Mouse (Mus musculus): ENCODE measurements around the gene Lysmd4. TPM values are rescaled to one million over a fixed set of nuclear protein-coding genes. Genes with fewer than 3 reads are reported as not detected.

Lysmd4 gene
- polyA plus RNA-seq, 1 experiment from 2014 or later, result 36.1 TPM

DNA sequence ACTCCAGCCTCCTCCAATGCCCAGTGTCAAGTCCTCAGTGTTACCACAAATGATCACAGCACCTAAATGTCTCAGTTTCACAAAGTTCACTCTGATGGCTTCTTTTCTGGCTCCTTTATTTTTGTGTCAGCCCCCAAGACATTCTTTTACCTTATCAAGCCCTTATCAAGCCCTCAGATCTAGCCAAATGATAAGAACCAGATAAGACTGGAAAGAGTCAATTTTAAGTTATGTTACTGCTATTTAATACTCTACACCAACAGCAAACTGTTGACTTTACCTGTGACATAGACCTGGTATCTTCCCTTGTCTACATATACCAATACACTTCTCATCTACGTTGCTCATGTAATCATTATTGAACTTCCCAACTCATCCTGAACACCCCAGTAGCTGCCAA lies 74.1 kb downstream of the Lysmd4 start:
- Histone ChIP-seq H3K27ac (replicated peaks) (no peak overlapping the region), H3K27me3 (no peaks in the 10 kb centered on the region), H3K36me3 (no peaks in the 10 kb centered on the region), H3K4me2 (replicated peaks) (no peak overlapping the region), H3K4me3 (no peak overlapping the region), H3K9me3 (no peaks in the 10 kb centered on the region), H3K9ac (replicated peaks) (no peak overlapping the region), H3K4me1 (no peaks in the 10 kb centered on the region)
- no peak for ATAC-seq (replicated peaks)
- WGBS, result 89% methylated on average over 1 of the region's 1 CpGs

DNA sequence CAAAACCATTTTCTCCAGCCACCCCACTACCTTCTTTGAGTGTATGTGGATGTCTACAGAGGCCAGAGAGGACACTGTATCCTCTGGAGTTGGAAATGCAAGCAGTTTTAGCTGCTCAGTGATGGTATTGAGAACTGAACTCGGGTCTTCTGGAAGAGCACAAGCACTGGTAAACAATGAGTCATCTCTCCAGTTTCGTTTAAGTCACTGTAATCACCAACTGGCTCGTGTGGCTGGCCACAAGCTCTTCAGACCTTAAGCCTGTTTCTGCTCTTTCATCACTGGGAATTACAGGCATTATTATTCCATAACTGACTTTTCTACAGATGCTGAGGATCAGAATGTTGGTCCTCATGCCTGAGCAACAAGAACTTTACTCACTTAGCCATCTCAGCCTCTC lies 82.6 kb downstream of the Lysmd4 start:
- no peaks in the 10 kb centered on the region for H3K9me3 ChIP-seq
- no peaks in the 10 kb centered on the region for H3K27me3 ChIP-seq
- no peak overlapping the region for H3K27ac ChIP-seq (replicated peaks)
- WGBS, result 86% methylated on average over 3 of the region's 3 CpGs
- H3K4me1 ChIP-seq, result no peaks in the 10 kb centered on the region
- H3K36me3 ChIP-seq, result no peaks in the 10 kb centered on the region
- no peak overlapping the region for H3K4me2 ChIP-seq (replicated peaks)
- no peak for ATAC-seq (replicated peaks)
- H3K4me3 ChIP-seq, result no peak overlapping the region
- H3K9ac ChIP-seq (replicated peaks), result no peak overlapping the region

DNA sequence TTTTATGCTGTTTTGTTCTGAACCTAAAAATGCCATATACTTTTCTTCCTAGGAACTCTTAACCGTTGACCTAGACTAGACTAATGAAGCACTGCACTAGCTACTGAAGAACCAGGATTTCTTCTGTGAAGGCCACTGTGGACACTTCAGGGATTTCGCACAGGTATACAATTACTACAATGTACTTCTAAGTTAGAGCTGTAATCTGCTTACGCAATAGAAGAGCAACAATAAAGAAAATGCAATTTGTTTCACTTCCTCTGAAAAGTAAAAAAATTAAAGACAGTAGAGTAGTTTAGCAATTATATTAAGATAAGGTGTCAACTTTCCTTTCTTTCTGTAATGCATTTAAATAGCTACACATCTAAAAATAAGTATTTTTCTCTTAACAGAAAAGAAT lies 84.7 kb downstream of the Lysmd4 start:
- H3K27me3 ChIP-seq, result no peaks in the 10 kb centered on the region
- H3K4me3 ChIP-seq, result no peak overlapping the region
- no peak overlapping the region for H3K9ac ChIP-seq (replicated peaks)
- no peaks in the 10 kb centered on the region for H3K9me3 ChIP-seq
- no peaks in the 10 kb centered on the region for H3K4me1 ChIP-seq
- WGBS, result 98% methylated on average over 3 of the region's 3 CpGs
- no peak overlapping the region for H3K4me2 ChIP-seq (replicated peaks)
- H3K36me3 ChIP-seq, result no peaks in the 10 kb centered on the region
- H3K27ac ChIP-seq (replicated peaks), result no peak overlapping the region
- no peak for ATAC-seq (replicated peaks)

DNA sequence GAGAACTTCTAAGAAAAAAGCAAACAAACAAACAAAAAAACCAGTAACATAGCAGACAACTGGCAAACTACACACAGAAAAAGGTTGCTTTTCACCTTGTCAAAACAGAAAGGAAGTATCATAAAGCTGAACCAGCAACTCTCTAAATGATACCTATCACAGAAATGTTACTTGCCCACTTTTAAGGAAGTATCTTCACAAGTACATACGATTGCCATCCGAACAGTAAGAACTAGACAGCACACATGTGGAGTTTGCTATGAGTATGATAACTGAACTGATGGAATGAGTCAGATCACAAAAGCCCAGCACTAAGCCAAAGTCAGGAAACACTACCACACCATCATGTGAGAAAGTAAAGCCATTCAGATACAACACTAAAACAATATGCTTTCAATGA lies 85.8 kb downstream of the Lysmd4 start:
- WGBS, result 97% methylated on average over 2 of the region's 2 CpGs
- no peak for ATAC-seq (replicated peaks)

DNA sequence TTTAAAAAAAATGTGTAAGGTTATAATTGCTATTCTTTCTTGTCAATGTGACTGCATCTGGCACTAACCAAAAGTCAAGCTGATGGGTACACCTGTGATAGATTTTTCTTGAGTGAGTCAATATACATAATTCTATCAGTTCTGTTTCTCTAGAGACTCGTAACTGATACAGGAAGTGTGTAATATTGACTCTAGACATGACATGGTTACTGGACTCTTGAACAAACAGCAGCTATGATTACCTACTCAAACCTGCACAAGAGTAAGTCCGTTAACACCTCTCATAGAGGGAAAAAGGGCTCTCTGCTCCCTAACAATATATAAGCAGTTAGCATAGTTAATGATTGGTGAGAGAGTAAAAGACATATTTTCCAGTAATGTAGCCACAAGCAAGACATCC lies 87.8 kb downstream of the Lysmd4 start:
- no peaks in the 10 kb centered on the region for H3K9me3 ChIP-seq
- H3K4me2 ChIP-seq (replicated peaks), result no peak overlapping the region
- no peaks in the 10 kb centered on the region for H3K4me1 ChIP-seq
- no peak for ATAC-seq (replicated peaks)
- H3K36me3 ChIP-seq, result no peaks in the 10 kb centered on the region
- H3K9ac ChIP-seq (replicated peaks), result no peak overlapping the region
- 89% methylated on average over 2 of the region's 2 CpGs for WGBS
- no peak overlapping the region for H3K27ac ChIP-seq (replicated peaks)
- no peak overlapping the region for H3K4me3 ChIP-seq
- no peaks in the 10 kb centered on the region for H3K27me3 ChIP-seq

More for the DNA sequence above, 85.8 kb downstream of the Lysmd4 start:
- no peaks in the 10 kb centered on the region for H3K36me3 ChIP-seq
- no peaks in the 10 kb centered on the region for H3K9me3 ChIP-seq
- no peaks in the 10 kb centered on the region for H3K27me3 ChIP-seq
- H3K9ac ChIP-seq (replicated peaks), result no peak overlapping the region
- no peak overlapping the region for H3K27ac ChIP-seq (replicated peaks)
- H3K4me3 ChIP-seq, result no peak overlapping the region
- H3K4me1 ChIP-seq, result no peaks in the 10 kb centered on the region
- H3K4me2 ChIP-seq (replicated peaks), result no peak overlapping the region

DNA sequence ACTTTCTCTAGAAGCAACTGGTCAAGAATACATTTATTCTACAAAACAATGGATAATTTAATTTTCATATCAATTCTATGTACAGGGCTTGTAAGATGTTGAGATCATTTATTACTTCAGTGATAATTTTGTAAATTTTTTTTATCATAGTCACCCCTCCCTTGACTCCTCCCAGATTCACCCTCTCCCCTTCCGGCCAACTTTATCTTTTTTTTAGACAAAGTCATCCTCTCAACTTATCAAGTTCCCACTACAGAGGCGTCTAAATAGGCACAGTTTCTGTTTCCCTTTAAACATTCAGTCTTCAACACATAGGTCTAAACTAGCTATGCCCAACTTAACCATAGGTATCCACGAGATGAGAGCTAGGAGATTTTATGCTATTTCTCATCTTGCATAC lies 90.9 kb downstream of the Lysmd4 start:
- no peaks in the 10 kb centered on the region for H3K27me3 ChIP-seq
- no peaks in the 10 kb centered on the region for H3K36me3 ChIP-seq
- WGBS, result 96% methylated on average over 3 of the region's 3 CpGs
- H3K9me3 ChIP-seq, result no peaks in the 10 kb centered on the region
- H3K9ac ChIP-seq (replicated peaks), result no peak overlapping the region
- H3K4me1 ChIP-seq, result no peaks in the 10 kb centered on the region
- H3K27ac ChIP-seq (replicated peaks), result no peak overlapping the region
- ATAC-seq (replicated peaks), result no peak
- H3K4me3 ChIP-seq, result no peak overlapping the region
- no peak overlapping the region for H3K4me2 ChIP-seq (replicated peaks)

DNA sequence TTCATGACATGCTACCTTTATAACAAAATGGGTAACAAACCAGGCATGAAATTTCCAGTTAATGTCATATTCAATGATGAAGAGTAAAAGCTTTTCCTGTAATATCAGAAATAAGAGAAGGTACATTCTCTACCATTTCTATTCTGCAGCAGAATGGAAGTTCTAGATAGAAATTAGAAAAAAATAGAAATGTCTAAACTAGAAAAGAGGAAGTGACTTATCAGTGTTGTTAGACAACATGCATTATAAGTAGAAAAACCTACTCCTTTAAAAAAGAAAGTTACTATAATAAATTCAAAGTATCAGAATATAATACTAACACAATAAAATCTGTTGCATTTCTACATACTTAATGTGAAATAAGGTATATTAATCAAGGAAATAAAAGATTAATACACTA lies 96.4 kb downstream of the Lysmd4 start:
- no peak overlapping the region for H3K4me2 ChIP-seq (replicated peaks)
- H3K4me3 ChIP-seq, result no peak overlapping the region
- no peak overlapping the region for H3K9ac ChIP-seq (replicated peaks)
- no peaks in the 10 kb centered on the region for H3K27me3 ChIP-seq
- H3K9me3 ChIP-seq, result no peaks in the 10 kb centered on the region
- no peaks in the 10 kb centered on the region for H3K36me3 ChIP-seq
- no peaks in the 10 kb centered on the region for H3K4me1 ChIP-seq
- ATAC-seq (replicated peaks), result no peak
- H3K27ac ChIP-seq (replicated peaks), result no peak overlapping the region

DNA sequence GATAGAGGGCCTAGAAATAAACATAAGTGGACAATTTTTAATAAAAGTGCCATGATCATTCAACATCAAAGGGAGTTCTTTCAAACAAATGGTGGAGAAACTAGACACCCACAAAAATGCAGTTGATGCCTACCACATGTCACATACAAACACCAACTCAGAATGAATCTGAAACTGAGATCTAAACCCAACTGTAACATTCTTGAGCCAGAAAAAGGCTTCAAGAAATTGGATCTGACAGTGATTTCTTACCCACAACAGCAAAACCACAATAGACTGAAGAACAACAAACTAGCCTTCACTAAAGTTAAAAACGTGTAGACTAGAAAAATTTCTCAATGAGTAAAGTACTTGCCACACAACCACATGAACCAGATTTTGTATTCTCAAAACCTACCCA lies 98.0 kb downstream of the Lysmd4 start:
- no peaks in the 10 kb centered on the region for H3K9me3 ChIP-seq
- H3K4me3 ChIP-seq, result no peak overlapping the region
- H3K4me1 ChIP-seq, result no peaks in the 10 kb centered on the region
- no peaks in the 10 kb centered on the region for H3K27me3 ChIP-seq
- H3K36me3 ChIP-seq, result no peaks in the 10 kb centered on the region
- WGBS, result 80% methylated on average over 1 of the region's 1 CpGs
- no peak overlapping the region for H3K27ac ChIP-seq (replicated peaks)
- H3K4me2 ChIP-seq (replicated peaks), result no peak overlapping the region
- H3K9ac ChIP-seq (replicated peaks), result no peak overlapping the region
- ATAC-seq (replicated peaks), result no peak

DNA sequence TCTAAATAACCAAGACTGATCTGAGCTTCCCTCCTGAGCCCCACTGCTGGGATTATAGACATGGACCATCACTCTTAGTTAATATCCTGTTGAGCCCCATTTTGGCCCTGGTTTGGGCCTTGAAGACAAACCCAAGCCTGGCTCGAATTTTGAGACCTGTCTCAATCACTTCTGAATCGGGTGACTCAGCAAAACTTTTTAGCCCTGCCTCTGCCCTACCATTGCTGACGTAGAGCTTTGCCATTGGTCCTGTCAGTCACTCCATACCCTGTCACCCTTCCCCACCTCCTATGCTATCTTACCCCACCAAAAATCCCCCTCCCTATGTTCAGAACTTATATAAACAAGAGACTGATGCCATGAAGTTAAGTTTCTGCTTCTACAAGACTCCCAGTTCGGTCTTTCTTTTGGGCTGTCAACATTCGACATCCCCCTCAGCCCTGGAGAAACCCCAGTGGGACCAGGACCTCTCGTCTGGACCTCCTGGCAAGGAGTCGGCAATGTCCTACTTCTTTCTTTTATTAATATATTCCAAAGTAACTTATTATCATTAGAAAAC lies 119.8 kb downstream of the Lysmd4 start:
- H3K27me3 ChIP-seq, result no peaks in the 10 kb centered on the region
- H3K4me1 ChIP-seq, result no peaks in the 10 kb centered on the region
- no peak overlapping the region for H3K4me2 ChIP-seq (replicated peaks)
- no peak overlapping the region for H3K4me3 ChIP-seq
- 91% methylated on average over 7 of the region's 7 CpGs for WGBS
- no peak overlapping the region for H3K9ac ChIP-seq (replicated peaks)
- H3K27ac ChIP-seq (replicated peaks), result no peak overlapping the region
- H3K9me3 ChIP-seq, result no peaks in the 10 kb centered on the region
- no peaks in the 10 kb centered on the region for H3K36me3 ChIP-seq
- ATAC-seq (replicated peaks), result no peak

DNA sequence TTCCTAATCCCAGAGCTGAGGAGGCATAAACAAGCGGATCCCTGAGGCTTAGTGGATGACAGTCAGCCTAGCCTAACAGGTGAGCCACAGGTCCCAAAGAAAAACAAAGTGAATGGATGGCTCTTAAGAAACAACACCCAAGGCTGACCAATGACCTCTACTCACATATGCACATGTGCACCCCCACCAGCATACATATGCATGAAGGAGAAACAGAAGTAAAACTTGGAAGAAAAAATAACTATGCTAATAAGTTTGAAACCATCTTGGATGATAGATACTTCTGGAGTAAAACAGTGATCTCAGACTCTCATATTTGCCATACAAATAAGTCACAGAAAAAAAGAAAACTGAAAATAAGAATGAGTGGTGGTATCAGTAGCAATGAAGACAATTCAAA lies 122.1 kb downstream of the Lysmd4 start:
- no peak overlapping the region for H3K27ac ChIP-seq (replicated peaks)
- no peaks in the 10 kb centered on the region for H3K36me3 ChIP-seq
- H3K4me3 ChIP-seq, result no peak overlapping the region
- no peak overlapping the region for H3K4me2 ChIP-seq (replicated peaks)
- H3K9ac ChIP-seq (replicated peaks), result no peak overlapping the region
- ATAC-seq (replicated peaks), result no peak
- WGBS, result 88% methylated on average over 1 of the region's 1 CpGs
- H3K4me1 ChIP-seq, result no peaks in the 10 kb centered on the region
- H3K27me3 ChIP-seq, result no peaks in the 10 kb centered on the region
- H3K9me3 ChIP-seq, result no peaks in the 10 kb centered on the region

DNA sequence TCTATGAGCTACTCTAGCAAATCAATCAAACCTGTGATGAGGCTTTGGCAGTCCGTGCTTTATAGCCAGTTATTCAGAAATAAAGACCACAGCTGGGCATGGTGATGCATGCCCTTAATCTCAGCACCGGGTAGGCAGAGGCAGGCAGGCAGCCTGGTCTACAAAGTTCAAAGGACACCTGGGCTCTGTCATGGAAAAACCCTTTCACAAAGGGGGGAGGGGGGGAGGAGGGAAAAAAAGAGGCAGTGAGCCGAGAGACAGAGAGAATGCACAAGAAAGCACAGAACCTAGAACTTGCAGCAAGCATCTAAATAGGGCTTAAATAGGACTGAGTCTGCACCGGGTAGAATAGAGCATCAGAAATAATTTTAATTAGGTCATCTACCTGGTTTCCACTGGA lies 130.6 kb downstream of the Lysmd4 start:
- H3K36me3 ChIP-seq, result no peaks in the 10 kb centered on the region
- H3K9me3 ChIP-seq, result no peaks in the 10 kb centered on the region
- no peak overlapping the region for H3K27ac ChIP-seq (replicated peaks)
- no peaks in the 10 kb centered on the region for H3K27me3 ChIP-seq
- H3K4me2 ChIP-seq (replicated peaks), result no peak overlapping the region
- no peaks in the 10 kb centered on the region for H3K4me1 ChIP-seq
- no peak for ATAC-seq (replicated peaks)
- 73% methylated on average over 4 of the region's 4 CpGs for WGBS
- H3K9ac ChIP-seq (replicated peaks), result no peak overlapping the region
- no peak overlapping the region for H3K4me3 ChIP-seq

DNA sequence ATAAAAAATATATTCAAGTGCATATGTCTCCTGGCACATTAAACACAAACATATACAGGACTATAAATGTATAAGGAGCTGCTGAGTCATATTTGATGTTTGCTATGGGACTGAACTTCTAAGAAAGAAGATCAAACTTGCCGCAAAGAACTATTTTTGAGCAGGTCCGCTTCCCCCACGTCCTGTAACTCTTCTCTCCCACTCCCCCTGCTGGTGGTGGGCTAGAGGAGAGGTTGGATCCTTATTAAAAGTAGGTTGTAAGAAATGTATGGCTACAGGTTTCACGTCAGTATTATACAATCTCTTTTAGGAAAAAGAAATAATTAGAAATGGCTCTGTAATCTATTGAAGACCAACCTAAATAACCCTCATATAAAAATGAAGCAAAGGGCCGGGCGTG lies 131.3 kb downstream of the Lysmd4 start:
- Histone ChIP-seq H3K4me1 (no peaks in the 10 kb centered on the region), H3K36me3 (no peaks in the 10 kb centered on the region), H3K9ac (replicated peaks) (no peak overlapping the region), H3K9me3 (no peaks in the 10 kb centered on the region), H3K4me3 (no peak overlapping the region), H3K27ac (replicated peaks) (no peak overlapping the region), H3K4me2 (replicated peaks) (no peak overlapping the region), H3K27me3 (no peaks in the 10 kb centered on the region)
- ATAC-seq (replicated peaks), result no peak
- 93% methylated on average over 6 of the region's 6 CpGs for WGBS

DNA sequence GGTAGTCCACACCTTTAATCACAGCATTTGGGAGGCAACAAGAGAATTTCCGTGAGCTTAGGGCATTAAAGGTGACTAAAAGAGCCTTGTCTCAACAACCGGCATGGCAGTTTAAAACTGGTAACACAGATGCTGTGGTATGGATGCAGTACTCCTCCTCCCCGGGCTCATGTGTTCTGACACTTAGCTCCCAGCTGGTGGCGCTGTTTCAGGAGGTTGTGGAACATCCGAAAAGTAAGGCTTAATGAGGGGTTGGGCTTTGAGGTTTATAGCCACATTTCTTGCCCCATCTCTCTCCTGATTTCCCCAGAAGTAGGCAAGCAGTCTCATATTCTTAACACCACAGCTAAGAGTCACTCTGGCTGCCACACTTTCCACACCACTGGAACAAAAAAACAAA lies 133.5 kb downstream of the Lysmd4 start:
- Histone ChIP-seq H3K4me2 (replicated peaks) (no peak overlapping the region), H3K9me3 (no peaks in the 10 kb centered on the region), H3K4me1 (no peaks in the 10 kb centered on the region), H3K27me3 (no peaks in the 10 kb centered on the region), H3K9ac (replicated peaks) (no peak overlapping the region), H3K4me3 (no peak overlapping the region), H3K27ac (replicated peaks) (no peak overlapping the region), H3K36me3 (no peaks in the 10 kb centered on the region)
- 95% methylated on average over 5 of the region's 5 CpGs for WGBS
- no peak for ATAC-seq (replicated peaks)

All from forebrain, embryonic 15.5 days (tissue).